Mouse (Mus musculus) forebrain, embryonic 15.5 days (tissue): Measurements from ENCODE around the gene Gdpd3. TPM values are rescaled to one million over a fixed set of nuclear protein-coding genes. Genes with fewer than 3 reads are reported as not detected.
"Not testable (repeated sequence)": the region's sequence is repeated elsewhere in the genome, so short reads cannot be mapped to it uniquely, and the experiment has no call there.

Source experiments
- ATAC-seq: fragments of 200-750 bp; cut with Nextera tagmentation; replicated peaks from 2 replicates; pipeline ENCODE4 v1.8.0; 2017; ENCODE audit warnings: mild to moderate bottlenecking, moderate TSS enrichment, moderate library complexity
- H3K27ac ChIP-seq: fragments of 300-500 bp; sonication (generic); replicated peaks from 2 replicates; pipeline ENCODE4 v1.5.1; 2015; ENCODE audit warnings: mild to moderate bottlenecking, inconsistent platforms
- H3K27me3 ChIP-seq: fragments of 300-500 bp; sonication (generic); 2 replicates; pipeline ENCODE4 v1.6.1; 2015; ENCODE audit warnings: inconsistent platforms
- H3K36me3 ChIP-seq: fragments of 300-500 bp; sonication (generic); 2 replicates; pipeline ENCODE4 v1.6.1; 2015; ENCODE audit warnings: mild to moderate bottlenecking, inconsistent platforms
- H3K4me1 ChIP-seq: fragments of 300-500 bp; sonication (generic); 2 replicates; pipeline ENCODE4 v1.6.1; 2015; ENCODE audit warnings: inconsistent platforms
- H3K4me2 ChIP-seq: fragments of 300-500 bp; sonication (generic); replicated peaks from 2 replicates; pipeline ENCODE4 v1.6.1; 2015; ENCODE audit warnings: mild to moderate bottlenecking, inconsistent platforms
- H3K4me3 ChIP-seq: fragments of 300-500 bp; sonication (generic); 2 replicates; pipeline ENCODE4 v1.5.1; 2015; ENCODE audit warnings: mild to moderate bottlenecking, inconsistent platforms
- H3K9ac ChIP-seq: fragments of 300-500 bp; sonication (generic); replicated peaks from 2 replicates; pipeline ENCODE4 v1.6.1; 2015; ENCODE audit warnings: mild to moderate bottlenecking, inconsistent platforms
- H3K9me3 ChIP-seq: fragments of 300-500 bp; sonication (generic); 2 replicates; pipeline ENCODE4 v1.6.1; 2016; ENCODE audit warnings: inconsistent platforms
- WGBS: fragments of 180-500 bp; shearing (Covaris S2); methylation state at CpG from one replicate; pipeline ENCODE4 v1.1.7; 2015; ENCODE audit warnings: mixed read lengths; 5-methylcytosine and 5-hydroxymethylcytosine counted together
- polyA plus RNA-seq: library from polyadenylated mRNA; unstranded; fragments of >200 nt; fragmentation: Nextera tagmentation; extraction: Ambion mirVana; gene quantifications from 2 replicates; pipeline ENCODE4 v1.2.1, GENCODE M21; 2015

The Gdpd3 gene
- polyA plus RNA-seq, 1 experiment from 2014 or later, result 1.5 TPM

DNA sequence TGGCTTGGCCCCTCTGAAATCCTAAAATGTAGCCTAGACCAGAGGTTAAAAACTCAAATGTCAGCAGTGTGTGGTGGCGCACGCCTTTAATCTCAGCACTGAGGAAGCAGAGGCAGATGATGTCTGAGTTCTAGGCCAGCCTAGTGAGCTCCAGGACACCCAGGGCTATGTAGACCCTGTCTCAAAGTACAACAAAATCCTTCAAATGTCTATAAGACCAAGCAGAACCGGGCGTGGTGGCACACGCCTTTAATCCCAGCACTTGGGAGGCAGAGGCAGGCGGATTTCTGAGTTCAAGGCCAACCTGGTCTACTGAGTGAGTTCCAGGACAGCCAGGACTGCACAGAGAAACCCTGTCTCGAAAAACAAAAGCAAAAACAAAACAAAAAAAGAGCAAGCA, 13.0 kb downstream of the Gdpd3 start:
- H3K4me2 ChIP-seq, H3K27ac ChIP-seq, H3K9me3 ChIP-seq, H3K9ac ChIP-seq, H3K4me3 ChIP-seq, H3K36me3 ChIP-seq, ATAC-seq, H3K27me3 ChIP-seq: not testable (repeated sequence)
- peaks cover 52% of the 10 kb centered on the region for H3K4me1 ChIP-seq
- WGBS, result 94% methylated on average over 7 of the region's 7 CpGs

DNA sequence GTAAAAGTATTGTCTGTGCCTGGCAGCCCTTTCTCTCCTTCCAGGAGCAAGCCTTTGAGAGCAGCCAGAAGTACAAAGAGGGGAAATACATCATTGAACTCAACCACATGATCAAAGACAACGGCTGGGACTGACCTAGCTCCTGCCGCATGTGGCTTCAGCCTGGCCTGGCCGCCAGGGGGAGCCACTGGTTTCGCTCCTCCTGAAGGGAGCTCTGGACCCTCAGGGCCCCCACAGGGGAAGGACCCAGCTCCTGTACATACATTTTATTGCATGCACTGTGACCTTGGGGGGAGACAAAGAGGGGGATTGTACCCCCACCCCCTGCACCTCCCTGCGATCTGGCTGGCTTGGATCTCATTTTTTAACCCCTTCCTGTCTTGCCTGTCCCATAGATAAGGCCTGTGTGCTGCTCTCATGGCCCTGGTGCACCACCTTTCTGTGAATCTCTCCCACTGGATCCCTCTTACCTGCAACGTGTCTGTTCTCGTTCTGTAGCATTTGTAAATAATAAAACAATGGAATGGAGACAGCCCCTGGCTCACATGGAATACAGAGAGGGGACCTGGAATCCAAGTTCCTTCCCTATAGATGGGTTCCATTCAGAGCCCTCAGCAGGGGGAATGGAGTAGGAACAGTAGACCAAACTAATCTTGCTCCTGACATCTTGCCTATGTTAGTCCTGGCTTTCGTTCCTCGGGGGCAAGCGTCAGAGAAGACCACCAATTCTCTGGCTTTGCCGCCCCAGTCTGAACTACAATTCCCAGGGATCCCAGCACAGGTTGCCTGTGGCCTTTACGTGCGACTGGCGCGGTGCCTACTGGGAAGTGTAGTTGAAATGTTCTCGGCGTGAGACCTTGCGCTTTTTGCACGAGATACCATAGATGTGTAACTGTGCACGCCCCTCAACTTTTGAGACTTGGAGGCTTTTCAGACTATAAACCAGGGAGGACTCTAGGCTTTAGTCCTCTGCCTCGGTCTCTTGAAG, 14.1 kb downstream of the Gdpd3 start:
- ATAC-seq, result peak; percentile 69
- H3K9ac ChIP-seq, result peak overlapping the region; percentile 48
- H3K4me3 ChIP-seq, result peak overlapping the region; percentile 42
- peak overlapping the region; percentile 89 for H3K4me2 ChIP-seq
- H3K9me3 ChIP-seq, result no peaks in the 10 kb centered on the region
- H3K36me3 ChIP-seq, result peaks cover 15% of the 10 kb centered on the region
- H3K27me3 ChIP-seq, result no peaks in the 10 kb centered on the region
- under 1% methylated on average over 21 of the region's 21 CpGs for whole genome bisulfite sequencing
- peaks cover 52% of the 10 kb centered on the region for H3K4me1 ChIP-seq
- H3K27ac ChIP-seq, result peak overlapping the region; percentile 73

DNA sequence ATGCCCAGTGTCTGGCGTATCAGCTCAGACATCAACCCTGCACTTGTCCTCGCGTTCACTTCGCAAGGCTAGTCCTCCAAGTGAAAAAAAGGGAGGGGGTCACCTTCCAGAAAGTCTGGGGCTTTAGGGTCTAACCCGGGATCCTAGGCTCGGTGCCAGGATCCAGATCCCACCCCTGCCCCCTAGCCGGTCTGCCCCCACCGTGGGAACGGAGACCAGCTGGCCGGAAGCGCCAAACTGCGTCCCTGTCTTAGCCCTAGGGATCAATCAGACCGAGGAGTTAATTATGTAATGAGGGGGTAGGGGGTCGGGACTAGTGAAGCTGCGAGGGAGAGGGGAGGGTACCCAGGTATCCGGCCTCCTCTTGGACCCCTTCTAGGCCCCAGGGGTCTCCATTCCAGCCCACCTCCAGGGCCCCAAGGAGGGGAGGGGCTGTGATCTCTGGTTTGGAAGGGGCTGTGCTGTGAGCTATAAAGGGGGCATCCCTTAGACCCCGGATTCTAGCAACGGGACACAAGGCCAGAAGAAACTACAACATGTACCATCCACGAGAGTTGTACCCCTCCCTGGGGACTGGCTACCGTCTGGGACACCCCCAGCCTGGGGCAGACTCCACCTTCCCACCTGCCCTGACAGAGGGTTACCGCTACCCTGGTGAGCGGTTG, 15.0 kb downstream of the Gdpd3 start, which contains the start of gene Tbx6:
Gene Tbx6, plus strand, starts transcription at position 513 of the 665 bp plus-strand sequence.
- Histone ChIP-seq H3K27me3 (no peaks in the 10 kb centered on the region), H3K9me3 (no peaks in the 10 kb centered on the region), H3K4me1 (peaks cover 46% of the 10 kb centered on the region), H3K9ac (peak within 1 kb of the TSS; percentile 48), H3K4me3 (peak within 1 kb of the TSS; percentile 42), H3K4me2 (peak within 1 kb of the TSS; percentile 89), H3K36me3 (peaks cover 23% of the 10 kb centered on the region), H3K27ac (peak within 1 kb of the TSS; percentile 73)
- ATAC-seq, result no peak
- WGBS, result 7% methylated on average over 22 of the region's 22 CpGs

DNA sequence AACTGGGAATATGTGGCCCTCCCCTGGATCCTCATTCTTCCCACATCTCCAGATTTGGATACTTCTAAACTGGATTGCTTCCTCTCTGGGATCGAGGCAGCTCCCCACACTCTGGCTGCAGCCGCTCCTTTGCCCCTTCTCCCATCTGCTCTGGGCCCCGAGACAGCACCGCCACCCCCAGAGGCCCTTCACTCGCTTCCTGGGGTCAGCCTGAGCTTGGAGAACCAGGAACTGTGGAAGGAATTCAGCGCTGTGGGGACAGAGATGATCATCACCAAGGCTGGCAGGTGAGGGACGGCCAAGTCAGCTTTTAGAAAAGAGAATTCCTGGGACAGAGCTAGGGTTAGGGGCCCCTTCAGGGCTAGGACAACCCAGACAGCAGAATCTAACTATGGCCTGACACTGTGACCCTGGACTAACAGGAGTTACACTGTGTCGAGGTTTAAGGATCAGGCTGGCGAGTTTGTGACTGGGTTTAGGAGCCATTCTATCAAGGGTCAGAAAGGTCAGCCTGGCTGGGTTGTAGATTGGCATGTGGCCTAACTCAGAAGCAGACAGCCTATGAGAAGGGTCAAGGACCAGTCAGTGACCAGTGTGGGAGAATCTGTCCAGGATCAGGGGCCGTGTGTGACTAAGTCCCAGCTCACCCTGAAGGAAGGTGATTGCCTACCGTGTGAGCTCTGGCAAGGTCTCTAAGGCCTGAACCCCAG, 15.7 kb downstream of the Gdpd3 start:
- H3K4me1 ChIP-seq, result peaks cover 41% of the 10 kb centered on the region
- no peak for ATAC-seq
- H3K27ac ChIP-seq, result no peak overlapping the region
- peak overlapping the region; percentile 42; the same call in 1 of the 2 replicates for H3K4me3 ChIP-seq
- H3K9ac ChIP-seq, result no peak overlapping the region
- no peaks in the 10 kb centered on the region for H3K27me3 ChIP-seq
- WGBS, result 46% methylated on average over 11 of the region's 11 CpGs
- no peaks in the 10 kb centered on the region for H3K9me3 ChIP-seq
- H3K36me3 ChIP-seq, result peaks cover 30% of the 10 kb centered on the region
- no peak overlapping the region for H3K4me2 ChIP-seq

DNA sequence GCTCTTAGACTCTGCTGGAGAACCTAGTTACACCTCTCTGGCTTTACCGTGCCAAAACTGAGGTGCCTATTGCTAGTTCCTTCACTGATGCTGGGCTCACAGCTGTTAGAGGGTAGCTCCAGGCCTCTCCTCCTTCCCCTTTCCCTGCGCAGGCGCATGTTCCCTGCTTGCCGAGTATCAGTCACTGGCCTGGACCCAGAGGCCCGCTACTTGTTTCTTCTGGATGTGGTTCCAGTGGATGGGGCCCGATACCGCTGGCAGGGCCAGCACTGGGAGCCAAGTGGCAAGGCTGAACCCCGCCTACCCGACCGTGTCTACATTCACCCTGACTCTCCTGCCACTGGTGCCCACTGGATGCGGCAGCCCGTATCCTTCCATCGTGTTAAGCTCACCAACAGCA, 16.6 kb downstream of the Gdpd3 start:
- H3K36me3 ChIP-seq, result peaks cover 39% of the 10 kb centered on the region
- H3K9ac ChIP-seq, result no peak overlapping the region
- H3K4me3 ChIP-seq, result no peak overlapping the region
- WGBS, result 88% methylated on average over 13 of the region's 13 CpGs
- no peaks in the 10 kb centered on the region for H3K9me3 ChIP-seq
- H3K4me2 ChIP-seq, result no peak overlapping the region
- no peak for ATAC-seq
- peaks cover 34% of the 10 kb centered on the region for H3K4me1 ChIP-seq
- H3K27ac ChIP-seq, result no peak overlapping the region
- no peaks in the 10 kb centered on the region for H3K27me3 ChIP-seq

DNA sequence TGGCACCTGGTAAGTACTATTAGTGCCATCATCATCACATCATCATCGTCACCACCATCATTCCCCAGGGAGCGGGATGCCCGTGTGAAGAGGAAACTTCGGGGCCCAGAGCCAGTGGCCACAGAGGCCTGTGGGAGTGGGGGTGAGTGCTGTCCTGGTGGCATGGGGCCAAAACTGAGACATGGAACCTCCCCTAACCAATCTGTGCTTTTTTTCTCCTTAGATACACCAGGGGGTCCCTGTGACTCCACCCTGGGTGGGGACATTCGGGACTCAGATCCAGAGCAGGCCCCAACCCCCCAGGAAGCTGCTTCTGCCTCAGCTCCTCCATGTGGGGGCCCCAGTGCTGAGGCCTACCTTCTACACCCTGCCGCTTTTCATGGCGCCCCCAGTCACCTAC, 18.3 kb downstream of the Gdpd3 start:
- H3K4me3 ChIP-seq, result no peak overlapping the region
- no peak overlapping the region for H3K4me2 ChIP-seq
- no peak for ATAC-seq
- no peak overlapping the region for H3K27ac ChIP-seq
- no peak overlapping the region for H3K9ac ChIP-seq
- no peaks in the 10 kb centered on the region for H3K27me3 ChIP-seq
- no peaks in the 10 kb centered on the region for H3K9me3 ChIP-seq
- 91% methylated on average over 7 of the region's 7 CpGs for WGBS
- peaks cover 56% of the 10 kb centered on the region for H3K36me3 ChIP-seq
- peaks cover 22% of the 10 kb centered on the region for H3K4me1 ChIP-seq

DNA sequence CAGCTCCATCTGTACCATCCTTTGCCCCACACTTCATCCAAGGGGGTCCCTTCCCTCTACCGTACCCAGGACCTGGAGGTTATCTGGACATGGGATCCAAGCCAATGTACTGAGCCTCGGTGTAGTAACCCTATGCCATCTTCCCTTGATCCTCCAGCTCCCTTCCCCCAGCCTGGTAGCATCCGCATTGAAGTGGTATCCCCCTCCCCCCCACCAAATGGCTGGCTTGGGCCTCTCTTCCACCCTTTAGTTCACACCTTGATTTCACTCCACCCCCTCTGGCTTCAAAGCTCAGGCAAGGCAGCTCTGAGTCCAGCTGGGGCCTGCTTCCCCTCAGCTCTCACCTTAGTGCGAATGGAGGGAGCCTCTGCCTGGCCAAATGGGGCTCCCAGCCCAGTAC, 18.9 kb downstream of the Gdpd3 start:
- ATAC-seq, result no peak
- Histone ChIP-seq H3K27me3 (no peaks in the 10 kb centered on the region), H3K4me2 (no peak overlapping the region), H3K36me3 (peaks cover 58% of the 10 kb centered on the region), H3K9ac (no peak overlapping the region), H3K9me3 (no peaks in the 10 kb centered on the region), H3K4me1 (peaks cover 16% of the 10 kb centered on the region), H3K4me3 (no peak overlapping the region), H3K27ac (no peak overlapping the region)
- 83% methylated on average over 4 of the region's 4 CpGs for WGBS

DNA sequence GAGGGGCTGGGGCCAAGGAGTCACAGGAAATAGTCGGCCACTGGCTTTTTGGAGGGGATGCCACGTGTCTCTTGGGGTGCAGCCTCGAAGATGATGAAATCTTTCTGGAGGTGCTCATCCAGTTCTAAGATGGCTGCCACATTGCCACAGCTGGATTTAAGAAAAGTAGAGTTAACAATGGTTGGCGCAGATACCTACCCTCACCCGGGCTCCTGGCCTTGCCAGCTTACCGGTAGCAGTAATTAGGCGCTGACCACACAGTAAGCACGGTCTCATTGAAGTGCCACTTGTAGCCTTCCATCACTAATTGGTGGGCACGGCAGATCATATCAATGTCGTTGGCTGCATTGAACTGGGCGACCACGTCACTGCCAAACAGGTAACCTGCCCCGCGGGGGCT, 20.0 kb downstream of the Gdpd3 start:
- Histone ChIP-seq H3K9me3 (no peaks in the 10 kb centered on the region), H3K9ac (no peak overlapping the region), H3K27me3 (no peaks in the 10 kb centered on the region), H3K27ac (no peak overlapping the region), H3K36me3 (peaks cover 58% of the 10 kb centered on the region), H3K4me1 (peaks cover 14% of the 10 kb centered on the region), H3K4me3 (no peak overlapping the region), H3K4me2 (no peak overlapping the region)
- ATAC-seq, result no peak
- 91% methylated on average over 14 of the region's 14 CpGs for WGBS

DNA sequence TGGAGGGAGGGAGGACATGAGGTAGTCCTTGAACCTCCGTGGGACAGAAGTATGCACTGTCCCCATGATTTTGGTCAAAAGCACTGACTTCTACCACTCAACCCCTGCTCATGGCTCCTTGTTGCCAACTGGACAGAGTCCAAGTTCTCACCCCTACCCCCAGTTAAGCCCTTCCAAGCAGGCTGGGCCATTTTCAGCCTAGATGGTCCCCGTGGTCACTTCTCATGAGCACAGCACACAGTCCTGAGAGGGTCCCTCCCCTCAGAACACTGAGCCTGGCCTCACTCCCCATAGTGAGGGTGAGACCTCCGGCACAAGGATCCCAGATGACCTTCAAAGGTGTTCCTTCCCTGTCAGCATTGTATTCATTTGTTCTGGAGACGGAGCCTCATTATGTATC, 23.0 kb downstream of the Gdpd3 start:
- WGBS, result 84% methylated on average over 4 of the region's 4 CpGs
- no peak overlapping the region for H3K27ac ChIP-seq
- no peak overlapping the region for H3K4me2 ChIP-seq
- H3K9me3 ChIP-seq, result no peaks in the 10 kb centered on the region
- H3K27me3 ChIP-seq, result no peaks in the 10 kb centered on the region
- ATAC-seq, result no peak
- H3K4me1 ChIP-seq, result peaks cover 22% of the 10 kb centered on the region
- H3K36me3 ChIP-seq, result peaks cover 54% of the 10 kb centered on the region
- H3K9ac ChIP-seq, result no peak overlapping the region
- H3K4me3 ChIP-seq, result no peak overlapping the region

DNA sequence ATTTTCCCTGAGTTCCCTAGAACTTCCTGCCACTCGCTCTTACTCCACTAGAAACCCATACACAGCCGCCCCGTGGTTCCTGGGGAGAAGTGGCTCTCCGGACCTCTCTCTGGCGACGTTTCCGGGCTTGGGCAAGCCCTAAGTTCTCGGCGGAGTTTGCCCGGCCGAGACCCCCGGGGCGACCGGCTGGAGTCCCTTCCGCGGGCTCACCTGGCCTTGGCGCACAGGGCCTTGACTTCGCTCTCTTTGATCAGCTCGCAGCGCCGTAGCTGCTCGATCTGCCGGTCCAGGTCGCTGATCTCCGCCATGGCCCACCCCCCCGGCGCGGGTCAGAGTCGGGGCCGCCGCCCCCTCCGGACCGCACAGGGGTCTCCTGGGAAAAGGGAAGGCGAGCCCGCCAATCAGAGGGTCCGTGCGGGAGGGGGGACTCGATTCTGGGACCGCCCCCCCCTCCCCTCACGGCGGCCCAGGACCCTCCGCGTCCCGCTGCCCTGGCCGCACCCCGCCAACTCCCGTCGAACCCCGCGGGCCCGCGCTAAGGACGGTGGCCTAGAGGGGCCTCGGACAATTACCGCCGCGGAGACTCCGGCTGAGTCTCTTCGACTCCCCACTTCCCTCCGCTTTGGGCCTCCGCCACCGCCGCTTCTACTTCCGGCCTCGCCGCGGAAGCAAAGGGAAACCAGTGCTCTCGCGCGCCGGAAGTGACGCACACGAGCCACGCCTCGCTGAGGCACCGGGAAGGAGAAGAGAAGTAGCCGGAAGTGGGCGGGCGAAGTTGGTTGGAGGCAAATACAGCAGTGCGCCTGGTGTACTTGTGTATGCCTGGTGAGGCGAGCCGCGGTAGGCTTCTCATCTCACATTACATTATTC, 26.0 kb downstream of the Gdpd3 start, which contains the start of gene Ppp4c:
Gene Ppp4c, minus strand, starts transcription at position 646 of the 870 bp plus-strand sequence.
- peak within 1 kb of the TSS; percentile 95 for H3K27ac ChIP-seq
- peaks cover 34% of the 10 kb centered on the region for H3K4me1 ChIP-seq
- no peaks in the 10 kb centered on the region for H3K9me3 ChIP-seq
- H3K9ac ChIP-seq, result peak within 1 kb of the TSS; percentile 90
- under 1% methylated on average over 79 of the region's 83 CpGs for WGBS
- peak within 1 kb of the TSS; percentile 93 for H3K4me3 ChIP-seq
- peak; percentile 97 for ATAC-seq
- H3K4me2 ChIP-seq, result peak within 1 kb of the TSS; percentile 93
- H3K36me3 ChIP-seq, result peaks cover 53% of the 10 kb centered on the region
- H3K27me3 ChIP-seq, result no peaks in the 10 kb centered on the region
